Mouse (Mus musculus): ENCODE data around the gene Actg1.

Actg1 gene

GRCm38 (mm10) chr11:120344310-120344920 is 3.9 kb downstream of the Actg1 start:
- no peak for DNase-seq

- DNase-seq = no peak
Observed at GRCm38 (mm10) chr11:120343519-120344309, 4.6 kb downstream of the Actg1 start.

- DNase-seq = no peak
Observed at GRCm38 (mm10) chr11:120342656-120343160, 5.6 kb downstream of the Actg1 start.

- no peak for DNase-seq
Observed at GRCm38 (mm10) chr11:120341661-120342060, 6.7 kb downstream of the Actg1 start.

- DNase-seq = no peak
Observed at GRCm38 (mm10) chr11:120339978-120340513, 8.3 kb downstream of the Actg1 start.

- no peak for DNase-seq
Observed at GRCm38 (mm10) chr11:120338786-120339185, 9.6 kb downstream of the Actg1 start.

- DNase-seq = no peak
Observed at GRCm38 (mm10) chr11:120337447-120337846, 10.9 kb downstream of the Actg1 start.

GRCm38 (mm10) chr11:120335431-120336021 is 12.8 kb downstream of the Actg1 start:
- DNase-seq = no peak

GRCm38 (mm10) chr11:120320156-120320555 is 28.2 kb downstream of the Actg1 start:
- DNase-seq = no peak

- DNase-seq = no peak
Observed at GRCm38 (mm10) chr11:120319310-120319709, 29.0 kb downstream of the Actg1 start.

- DNase-seq = no peak
Observed at GRCm38 (mm10) chr11:120317456-120317855, 30.9 kb downstream of the Actg1 start.

- no peak for DNase-seq
Observed at GRCm38 (mm10) chr11:120316690-120317254, 31.6 kb downstream of the Actg1 start.

- DNase-seq = peak; percentile 94
Observed at GRCm38 (mm10) chr11:120315832-120316689, 32.3 kb downstream of the Actg1 start.

GRCm38 (mm10) chr11:120315416-120315761 is 33.0 kb downstream of the Actg1 start:
- peak; percentile 60 for DNase-seq

- DNase-seq = no peak
Observed at GRCm38 (mm10) chr11:120314721-120315415, 33.5 kb downstream of the Actg1 start.

GRCm38 (mm10) chr11:120313906-120314685 is 34.2 kb downstream of the Actg1 start:
- DNase-seq = no peak

GRCm38 (mm10) chr11:120312069-120312468 is 36.3 kb downstream of the Actg1 start:
- DNase-seq = no peak

GRCm38 (mm10) chr11:120311561-120311960 is 36.8 kb downstream of the Actg1 start:
- DNase-seq = no peak

GRCm38 (mm10) chr11:120310813-120311312 is 37.5 kb downstream of the Actg1 start:
- peak; percentile 93 for DNase-seq

Measured in right cerebral cortex, postnatal 25 days (tissue).